Mouse (Mus musculus) G1E (cell line): ENCODE data around the gene Helz.

Experiments used
- CTCF ChIP-seq: IDR thresholded peaks from 2 replicates; pipeline ENCODE4 v1.5.1; 2012; ENCODE audit warnings: low read depth, low read length, inconsistent platforms, mixed read lengths
- GATA1 ChIP-seq: IDR thresholded peaks from 2 replicates; pipeline ENCODE4 v1.6.1; 2012; ENCODE audit warnings: borderline replicate concordance, low read length, inconsistent platforms, mixed read lengths
- GATA2 ChIP-seq: IDR thresholded peaks from 2 replicates; pipeline ENCODE4 v1.6.1; 2012; ENCODE audit warnings: low read depth, low read length, inconsistent platforms, borderline replicate concordance
- POLR2AphosphoS5 ChIP-seq: IDR thresholded peaks from 2 replicates; pipeline ENCODE4 v1.6.1; 2012; ENCODE audit warnings: low read depth, low read length, inconsistent platforms; ENCODE audit not compliant: insufficient replicate concordance
- TAL1 ChIP-seq: conservative IDR thresholded peaks from 2 replicates; pipeline ENCODE4 v1.6.1; 2012; ENCODE audit warnings: low read depth, low read length, inconsistent platforms, mixed read lengths

- TF ChIP-seq CTCF (no peak), GATA1 (no peak), GATA2 (no peak), TAL1 (no peak), POLR2AphosphoS5 (no peak)
Observed at GRCm38 (mm10) chr11:107518645-107519429, 28.9 kb upstream of the Helz start.
